Mouse (Mus musculus) embryonic facial prominence, embryonic 13.5 days (tissue): ENCODE data around the gene Slx4ip. TPM values are rescaled to one million over a fixed set of nuclear protein-coding genes. Genes with fewer than 3 reads are reported as not detected.
A peak's percentile ranks its signal among the peaks of the same experiment; 100 is the strongest.

Experiments used
- ATAC-seq: fragments of 200-750 bp; cut with Nextera tagmentation; 2 replicates; pipeline ENCODE4 v1.8.0; 2017; ENCODE audit warnings: low read depth; ENCODE audit not compliant: insufficient number of reproducible peaks, insufficient read depth, low FRiP score, low TSS enrichment
- H3K27ac ChIP-seq: fragments of 300-500 bp; sonication (generic); 2 replicates; pipeline ENCODE4 v1.5.1; 2015; ENCODE audit warnings: moderate library complexity, mild to moderate bottlenecking, inconsistent platforms
- H3K27me3 ChIP-seq: fragments of 300-500 bp; sonication (generic); 2 replicates; pipeline ENCODE4 v1.6.1; 2015; ENCODE audit warnings: mild to moderate bottlenecking, inconsistent platforms
- H3K36me3 ChIP-seq: fragments of 300-500 bp; sonication (generic); 2 replicates; pipeline ENCODE4 v1.6.1; 2015; ENCODE audit warnings: mild to moderate bottlenecking, inconsistent platforms
- H3K4me1 ChIP-seq: fragments of 300-500 bp; sonication (generic); 2 replicates; pipeline ENCODE4 v1.6.1; 2015; ENCODE audit warnings: inconsistent platforms
- H3K4me2 ChIP-seq: fragments of 300-500 bp; sonication (generic); 2 replicates; pipeline ENCODE4 v1.6.1; 2015; ENCODE audit warnings: moderate library complexity, mild to moderate bottlenecking, inconsistent platforms
- H3K4me3 ChIP-seq: fragments of 300-500 bp; sonication (generic); 2 replicates; pipeline ENCODE4 v1.5.1; 2015; ENCODE audit warnings: mild to moderate bottlenecking, inconsistent platforms
- H3K9ac ChIP-seq: fragments of 300-500 bp; sonication (generic); 2 replicates; pipeline ENCODE4 v1.6.1; 2015; ENCODE audit warnings: mild to moderate bottlenecking, inconsistent platforms
- H3K9me3 ChIP-seq: fragments of 300-500 bp; sonication (generic); 2 replicates; pipeline ENCODE4 v1.6.1; 2016; ENCODE audit warnings: inconsistent platforms
- WGBS: fragments of 180-500 bp; shearing (Covaris S2); methylation state at CpG from one replicate; pipeline ENCODE4 v1.1.7; 2015; ENCODE audit warnings: mixed read lengths; 5-methylcytosine and 5-hydroxymethylcytosine counted together
- polyA plus RNA-seq: library from polyadenylated mRNA; unstranded; fragments of >200 nt; fragmentation: Nextera tagmentation; extraction: Ambion mirVana; gene quantifications from 2 replicates; pipeline ENCODE4 v1.2.1, GENCODE M21; 2015

The Slx4ip gene
- polyA plus RNA-seq, 1 experiment from 2014 or later, result 8.2 TPM

- peak overlapping the region; percentile 87 for H3K4me2 ChIP-seq
- peaks cover 3% of the 10 kb centered on the region; the same call in 1 of the 2 replicates for H3K27me3 ChIP-seq
- peaks cover 51% of the 10 kb centered on the region for H3K4me1 ChIP-seq
- WGBS, result 7% methylated on average over 12 of the region's 12 CpGs
- no peaks in the 10 kb centered on the region for H3K9me3 ChIP-seq
- H3K36me3 ChIP-seq, result peaks cover 6% of the 10 kb centered on the region; the same call in 1 of the 2 replicates
- H3K9ac ChIP-seq, result peak overlapping the region; percentile 92
- peak overlapping the region; percentile 99 for H3K27ac ChIP-seq
- no peak for ATAC-seq
- peak overlapping the region; percentile 75 for H3K4me3 ChIP-seq
Observed at GRCm38 (mm10) chr2:137113288-137114061, 222.5 kb downstream of the Slx4ip start.

DNA sequence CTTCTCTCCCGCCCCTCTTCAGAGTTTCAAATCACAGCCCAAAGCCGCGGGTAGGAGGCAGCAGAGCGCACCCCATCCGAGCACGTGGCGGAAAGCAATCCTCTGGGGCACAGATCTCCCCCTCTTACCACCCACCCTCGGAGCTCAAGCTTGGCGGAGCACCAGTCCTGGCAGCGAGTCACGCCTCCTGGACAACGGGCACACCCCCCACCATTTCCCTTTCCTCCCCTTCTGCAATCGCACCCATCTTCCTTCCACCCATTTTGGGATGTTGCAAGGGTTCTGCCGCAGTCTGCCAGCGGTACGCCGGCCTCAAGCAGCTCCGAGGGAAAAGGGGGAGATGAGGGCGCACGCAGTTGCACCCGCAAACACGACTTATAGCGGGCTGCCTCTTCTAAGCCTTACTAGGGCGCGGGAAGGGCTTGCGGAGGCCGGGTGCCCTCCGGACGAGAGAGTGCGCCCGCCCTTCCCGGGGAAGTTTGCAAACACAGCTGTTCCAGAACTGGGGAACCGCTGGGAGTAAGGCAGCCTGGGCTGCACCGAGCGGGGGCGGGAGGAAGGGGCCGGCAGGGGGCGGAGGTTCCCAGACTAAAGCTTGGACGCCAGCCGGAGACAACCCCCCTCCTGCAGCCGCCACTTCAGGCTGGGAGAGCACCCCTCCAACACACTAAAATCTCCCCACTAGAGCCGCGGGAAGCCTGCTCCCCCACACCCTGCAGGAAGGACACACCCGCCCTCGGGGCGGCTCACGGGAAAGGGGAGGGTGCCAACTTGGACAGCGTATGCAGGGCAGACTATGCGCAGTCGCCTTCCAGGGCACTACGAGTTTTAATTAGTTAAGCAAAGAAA is 223.5 kb downstream of the Slx4ip start:
- peaks cover 43% of the 10 kb centered on the region for H3K4me1 ChIP-seq
- under 1% methylated on average over 51 of the region's 51 CpGs for WGBS

GRCm38 (mm10) chr2:137115241-137116024 is 224.4 kb downstream of the Slx4ip start:
- Histone ChIP-seq H3K9me3 (no peaks in the 10 kb centered on the region), H3K4me3 (peak overlapping the region; percentile 75), H3K36me3 (no peaks in the 10 kb centered on the region), H3K4me1 (peaks cover 33% of the 10 kb centered on the region), H3K27me3 (no peaks in the 10 kb centered on the region), H3K27ac (peak overlapping the region; percentile 99), H3K4me2 (peak overlapping the region; percentile 87), H3K9ac (peak overlapping the region; percentile 92)
- under 1% methylated on average over 40 of the region's 40 CpGs for WGBS
- no peak for ATAC-seq

More for the DNA sequence above, 223.5 kb downstream of the Slx4ip start:
- Histone ChIP-seq H3K4me2 (peak overlapping the region; percentile 87), H3K9me3 (no peaks in the 10 kb centered on the region), H3K9ac (peak overlapping the region; percentile 92), H3K27me3 (peaks cover 3% of the 10 kb centered on the region; the same call in 1 of the 2 replicates), H3K4me3 (peak overlapping the region; percentile 75), H3K27ac (peak overlapping the region; percentile 99), H3K36me3 (peaks cover 5% of the 10 kb centered on the region; the same call in 1 of the 2 replicates)
- ATAC-seq, result peak; percentile 56

DNA sequence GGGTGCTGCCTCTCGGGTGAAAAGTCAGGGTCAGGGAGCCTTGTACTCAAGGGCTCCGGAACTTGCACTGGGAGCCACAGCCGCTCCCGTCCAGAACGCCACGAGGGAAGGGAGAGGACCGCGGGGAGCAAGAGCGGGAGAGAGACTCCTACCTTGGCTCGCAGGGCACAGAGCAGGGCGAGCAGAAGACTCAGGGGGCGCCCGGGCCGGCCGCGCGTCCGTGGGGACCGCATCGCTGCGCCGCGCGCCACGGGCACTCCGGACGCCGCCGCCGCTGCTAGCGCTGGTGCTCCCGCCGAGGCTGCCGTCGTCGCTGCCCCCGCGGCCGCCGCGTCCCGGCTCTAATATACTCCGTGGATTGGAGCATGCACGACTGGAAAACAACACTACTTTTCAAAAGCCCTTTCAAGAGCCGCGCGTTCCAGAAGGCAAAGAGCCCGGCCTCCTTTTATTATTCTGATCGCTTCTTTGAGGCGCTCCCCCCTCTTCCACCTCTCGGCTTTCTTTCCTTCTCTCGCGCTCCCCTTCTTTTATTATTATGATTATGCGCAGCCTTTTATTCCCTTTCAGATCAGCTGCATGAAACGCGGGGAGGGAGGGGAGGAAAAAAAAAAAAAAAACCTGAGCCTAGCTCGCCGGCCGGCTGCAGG is 225.1 kb downstream of the Slx4ip start, which contains the start of gene Jag1:
Gene Jag1, minus strand, starts transcription at position 620 of the 650 bp plus-strand sequence.
- ATAC-seq, result no peak
- peak within 1 kb of the TSS; percentile 75 for H3K4me3 ChIP-seq
- H3K4me2 ChIP-seq, result peak within 1 kb of the TSS; percentile 87
- peaks cover 26% of the 10 kb centered on the region for H3K4me1 ChIP-seq
- no peaks in the 10 kb centered on the region for H3K9me3 ChIP-seq
- WGBS, result under 1% methylated on average over 56 of the region's 59 CpGs
- H3K27ac ChIP-seq, result peak within 1 kb of the TSS; percentile 99
- no peaks in the 10 kb centered on the region for H3K36me3 ChIP-seq
- peak within 1 kb of the TSS; percentile 92 for H3K9ac ChIP-seq
- H3K27me3 ChIP-seq, result no peaks in the 10 kb centered on the region

GRCm38 (mm10) chr2:137116675-137117320 is 225.8 kb downstream of the Slx4ip start:
- Histone ChIP-seq H3K4me2 (peak overlapping the region; percentile 87), H3K9ac (peak overlapping the region; percentile 92), H3K27ac (peak overlapping the region; percentile 99), H3K4me3 (peak overlapping the region; percentile 75), H3K4me1 (peaks cover 19% of the 10 kb centered on the region), H3K36me3 (no peaks in the 10 kb centered on the region), H3K9me3 (no peaks in the 10 kb centered on the region), H3K27me3 (no peaks in the 10 kb centered on the region)
- under 1% methylated on average over 61 of the region's 61 CpGs for WGBS
- ATAC-seq, result peak; percentile 75

- peak overlapping the region; percentile 92 for H3K9ac ChIP-seq
- WGBS, result under 1% methylated on average over 33 of the region's 33 CpGs
- no peaks in the 10 kb centered on the region for H3K27me3 ChIP-seq
- peak overlapping the region; percentile 87 for H3K4me2 ChIP-seq
- H3K4me3 ChIP-seq, result peak overlapping the region; percentile 75
- H3K27ac ChIP-seq, result peak overlapping the region; percentile 99
- H3K9me3 ChIP-seq, result no peaks in the 10 kb centered on the region
- ATAC-seq, result peak; percentile 68
- H3K36me3 ChIP-seq, result no peaks in the 10 kb centered on the region
- H3K4me1 ChIP-seq, result peaks cover 15% of the 10 kb centered on the region
Observed at GRCm38 (mm10) chr2:137117321-137117690, 226.3 kb downstream of the Slx4ip start.

Other genes with a start within 250 kb of the Slx4ip start
- 4.4 and 6.4 TPM in 2 replicates for gene Snap25, start 177.8 kb upstream of the Slx4ip start, polyA plus RNA-seq
- gene AL731706.2, start 5.5 kb upstream of the Slx4ip start, polyA plus RNA-seq, result 30.9 and 40.3 TPM in 2 replicates
- gene AL731706.1, start 171 bp downstream of the Slx4ip start, polyA plus RNA-seq, result 32.8 and 37.4 TPM in 2 replicates
- 13.2 and 15.0 TPM in 2 replicates for gene Mkks, start 171 bp downstream of the Slx4ip start, polyA plus RNA-seq
- gene Jag1, start 225.4 kb downstream of the Slx4ip start, polyA plus RNA-seq, result 27.8 and 32.5 TPM in 2 replicates